Mouse (Mus musculus) frontal cortex, adult 2 months (tissue): ENCODE results near the gene Ahsa1. TPM values are rescaled to one million over a fixed set of nuclear protein-coding genes. Genes with fewer than 3 reads are reported as not detected.
"Not testable (repeated sequence)": the region's sequence is repeated elsewhere in the genome, so short reads cannot be mapped to it uniquely, and the experiment has no call there.

Experiments
- DNase-seq, 2 experiments: peaks; one replicate each; pipeline ENCODE4 v3.0.0; 2022; ENCODE audit warnings: low spot score in 1 of 2; ENCODE audit errors: extremely low spot score in 1 of 2
- polyA plus RNA-seq: library from polyadenylated mRNA; depleted of rRNA; stranded (reverse); fragments of >200 nt; gene quantifications from 2 replicates; pipeline ENCODE4 v1.2.3, GENCODE M21; 2012

Gene Ahsa1
- polyA plus RNA-seq, 1 experiment: 187 TPM

GRCm38 (mm10) chr12:87279350-87279749, 13.1 kb downstream of the Ahsa1 start:
- DNase-seq: no peak

DNA sequence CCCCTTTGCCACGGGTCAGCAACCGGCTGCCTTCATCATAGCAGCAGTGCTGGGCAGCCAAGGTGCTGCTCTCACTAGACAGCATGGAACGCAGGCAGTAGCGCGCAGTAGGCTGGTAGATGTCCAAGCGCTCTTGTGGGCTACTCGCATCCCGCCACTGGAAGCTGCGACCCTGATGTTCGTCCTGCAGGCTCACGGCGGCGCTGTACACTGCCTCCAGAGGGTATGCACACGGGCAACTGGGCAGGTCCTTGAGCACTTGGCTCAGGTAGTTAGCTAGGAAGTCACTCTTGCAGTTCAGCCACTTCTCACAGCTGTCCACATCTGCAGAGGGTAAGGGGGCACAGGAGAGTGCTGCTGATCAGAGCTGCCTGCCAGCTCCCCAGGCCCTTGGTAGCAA, 13.6 kb downstream of the Ahsa1 start:
- no peak for DNase-seq

GRCm38 (mm10) chr12:87281766-87282165, 15.5 kb downstream of the Ahsa1 start:
- DNase-seq: no peak

DNA sequence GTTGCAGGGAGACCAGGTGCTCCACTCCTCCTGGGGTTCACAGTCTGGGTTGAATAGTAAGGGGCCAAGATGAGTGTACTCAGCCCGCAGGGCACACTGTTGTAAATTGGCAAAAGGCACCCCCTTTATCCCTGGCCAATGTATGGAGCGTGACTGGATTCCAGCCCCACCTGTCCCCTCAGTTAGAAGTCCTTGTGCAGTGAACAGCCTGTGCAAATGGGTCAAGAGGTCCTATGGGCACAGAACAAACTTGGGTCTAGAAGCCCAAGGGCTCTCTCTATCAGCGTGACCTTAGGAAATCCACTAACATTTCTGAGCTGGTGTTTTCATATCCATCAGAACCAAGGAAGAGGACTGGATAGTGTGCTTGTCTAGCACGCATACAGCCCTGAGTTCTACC, 16.5 kb downstream of the Ahsa1 start:
- DNase-seq: no peak

- no peak for DNase-seq
Measured at GRCm38 (mm10) chr12:87283706-87284105, 17.4 kb downstream of the Ahsa1 start.

- DNase-seq: no peak
Measured at GRCm38 (mm10) chr12:87284268-87284667, 18.0 kb downstream of the Ahsa1 start.

- DNase-seq: no peak
Measured at GRCm38 (mm10) chr12:87284726-87285125, 18.4 kb downstream of the Ahsa1 start.

DNA sequence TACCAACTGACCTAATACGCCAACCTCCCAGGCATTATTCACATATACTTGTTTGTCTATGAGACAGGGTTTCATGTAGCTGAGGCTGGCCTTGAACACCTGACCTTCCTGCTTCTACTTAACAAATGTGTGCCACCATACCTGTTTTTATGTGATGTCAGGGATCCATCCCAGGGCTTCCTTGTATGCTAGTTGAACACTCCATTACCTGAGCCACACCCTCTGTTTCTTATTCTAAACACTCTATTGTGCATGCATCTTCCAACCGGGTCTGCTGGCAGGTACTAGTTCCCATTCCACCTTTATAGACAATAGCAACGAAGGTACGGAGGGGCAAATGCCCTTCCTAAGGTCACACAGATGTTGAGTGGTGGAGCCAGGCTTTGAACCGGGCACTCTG, 22.8 kb downstream of the Ahsa1 start:
- no peak for DNase-seq

DNA sequence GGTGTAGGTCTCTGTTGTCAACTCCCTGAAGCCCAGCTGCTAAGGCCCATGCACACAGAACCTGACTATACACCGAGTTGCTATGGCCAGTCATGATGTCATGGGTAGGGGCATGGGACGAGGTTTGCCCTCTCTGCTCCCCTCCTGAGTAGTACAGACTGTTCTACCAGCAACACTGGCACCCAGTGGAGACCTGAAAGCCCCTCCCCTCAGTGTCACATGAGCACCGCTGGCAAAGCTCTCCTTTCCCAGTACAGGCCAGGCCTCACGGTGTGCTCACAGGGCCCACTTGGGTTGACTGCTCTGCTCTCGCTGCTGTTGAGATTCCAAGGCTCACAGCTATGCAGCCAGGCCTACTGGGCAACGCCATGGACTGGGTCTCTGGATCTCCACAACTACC, 27.7 kb downstream of the Ahsa1 start:
- DNase-seq: no peak

DNA sequence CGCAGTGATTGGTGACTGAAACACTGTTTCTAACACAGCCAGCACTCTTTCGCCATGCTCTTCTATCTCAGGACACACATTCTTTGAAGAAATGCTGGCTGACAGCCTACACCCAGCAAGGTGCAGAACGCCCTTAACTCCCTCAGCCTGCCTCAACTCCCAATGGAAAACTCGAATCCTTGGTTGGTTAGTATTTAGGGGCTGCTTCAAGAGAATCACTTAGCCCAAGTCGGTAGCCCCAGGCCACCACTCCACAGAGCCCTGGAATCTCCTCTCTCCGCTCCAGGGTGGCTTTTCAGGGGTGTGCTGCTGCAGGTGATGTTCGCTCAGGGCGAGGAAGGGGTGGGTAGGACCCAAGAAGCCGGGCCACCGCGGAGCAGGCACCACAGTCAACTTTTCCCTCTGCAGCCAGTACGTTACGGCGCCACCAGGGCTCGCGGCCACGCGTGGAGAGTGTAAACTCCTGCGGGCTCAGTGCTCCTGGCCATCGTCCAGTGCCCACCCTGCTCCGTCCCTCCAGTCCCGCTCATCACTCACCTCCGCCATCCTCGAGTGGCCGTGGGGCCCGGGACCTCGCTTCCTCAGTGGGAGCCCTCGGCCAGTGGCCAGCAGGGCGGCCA, 32.9 kb downstream of the Ahsa1 start:
- DNase-seq: peak in 1 of 2 experiments; percentile 18

GRCm38 (mm10) chr12:87299657-87300440, 33.6 kb downstream of the Ahsa1 start, which contains the start of gene Ism2:
Ism2 (minus strand) TSS chr12:87299705.
- no peak for DNase-seq

DNA sequence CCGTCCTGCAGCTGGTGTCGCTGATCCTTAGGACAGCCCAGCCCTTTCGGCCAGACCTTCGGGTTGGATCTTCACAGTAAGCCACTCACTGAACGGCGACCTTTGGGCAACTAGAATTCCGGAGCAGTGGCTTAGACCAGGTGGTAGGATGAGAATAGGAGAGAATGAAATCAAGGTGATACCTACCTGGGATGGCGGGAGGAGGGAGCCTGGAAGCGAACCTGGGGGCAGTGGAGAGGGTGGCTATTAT, 34.1 kb downstream of the Ahsa1 start:
- no peak for DNase-seq

- no peak for DNase-seq
Measured at GRCm38 (mm10) chr12:87301189-87301588, 34.9 kb downstream of the Ahsa1 start.

DNA sequence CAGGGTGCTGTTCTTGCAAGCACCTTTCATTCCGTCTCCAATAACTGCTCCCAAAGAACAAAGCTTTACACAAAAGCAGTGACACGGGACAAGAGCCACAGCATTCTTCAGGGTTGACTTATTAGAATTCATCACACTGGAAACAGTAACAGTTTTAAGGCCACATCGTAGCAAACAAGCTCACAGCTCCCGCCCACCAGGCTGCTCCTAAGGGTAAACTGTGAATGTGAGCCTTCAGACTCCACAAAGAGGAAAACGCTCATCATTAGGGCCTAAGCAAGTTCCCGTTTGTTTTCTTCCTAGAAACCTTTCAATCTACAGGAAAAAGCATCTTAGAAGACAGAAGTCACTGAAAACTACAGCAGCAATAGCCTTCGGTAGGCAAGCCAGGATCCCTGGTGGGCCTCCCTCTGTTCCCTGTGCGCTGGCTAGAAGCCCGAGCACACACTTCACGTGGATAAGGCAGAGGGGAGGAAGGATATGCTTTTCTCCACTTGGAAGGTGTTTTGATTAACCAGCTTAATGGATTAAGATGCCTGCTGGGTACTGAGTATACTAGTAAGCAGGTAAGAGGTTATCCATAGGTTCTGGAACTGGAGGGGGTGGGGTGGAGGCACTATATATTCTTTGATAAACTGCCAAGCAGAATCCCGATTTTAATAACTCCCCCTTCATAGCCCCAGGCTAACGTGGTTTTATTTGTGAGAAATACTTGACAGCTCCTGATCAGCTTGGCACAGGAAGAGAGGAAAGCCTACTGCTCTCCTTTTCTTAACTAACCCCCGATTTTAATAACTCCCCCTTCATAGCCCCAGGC, 39.7 kb downstream of the Ahsa1 start:
- DNase-seq: no peak

- not testable (repeated sequence) for DNase-seq
Measured at GRCm38 (mm10) chr12:87306584-87306844, 40.2 kb downstream of the Ahsa1 start.

- no peak for DNase-seq
Measured at GRCm38 (mm10) chr12:87313098-87313497, 46.8 kb downstream of the Ahsa1 start.

GRCm38 (mm10) chr12:87317951-87318350, 51.7 kb downstream of the Ahsa1 start:
- no peak for DNase-seq

DNA sequence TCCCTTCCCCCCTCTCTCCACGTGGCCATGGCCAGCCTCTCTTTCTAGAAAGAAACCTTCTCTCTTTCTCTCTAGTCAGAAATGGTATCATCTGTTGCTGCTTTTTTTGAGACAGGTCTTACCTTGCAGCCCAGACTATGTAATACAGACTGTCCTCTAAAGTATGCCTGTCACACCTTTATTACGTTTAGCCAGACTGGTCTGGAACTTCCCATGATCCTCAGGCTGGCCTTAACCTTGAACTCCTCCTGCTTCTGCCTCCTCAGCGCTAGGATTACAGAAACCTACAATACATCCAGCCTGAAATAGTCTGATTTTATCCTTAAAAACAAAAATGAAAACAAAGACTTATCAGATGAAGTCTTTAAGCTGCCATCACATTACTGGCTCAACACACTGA, 53.0 kb downstream of the Ahsa1 start:
- no peak for DNase-seq
